Mouse (Mus musculus): ENCODE measurements around the gene Rtn1. TPM values are rescaled to one million over a fixed set of nuclear protein-coding genes. Genes with fewer than 3 reads are reported as not detected.

Rtn1 gene
- polyA plus RNA-seq, 1 experiment from 2014 or later = 84.3 TPM

- Histone ChIP-seq H3K9me3 (ENCODE audit: control insufficient read depth, low read length) (no peaks in the 10 kb centered on the region), H3K27ac (ENCODE audit: low read depth) (no peak overlapping the region), H3K27me3 (replicated peaks; ENCODE audit: control insufficient read depth, insufficient read depth, low read length) (no peaks in the 10 kb centered on the region), H3K4me2 (ENCODE audit: low read length) (no peak overlapping the region), H3K4me1 (replicated peaks; ENCODE audit: control insufficient read depth, insufficient read depth, low read length) (0 out of 2 replicates have a peak, but pooled peaks cover 3% of the 10 kb centered on the region), H3K4me3 (ENCODE audit: low read depth, low read length) (no peak overlapping the region), H3K9ac (ENCODE audit: low read length) (no peak overlapping the region), H3K36me3 (ENCODE audit: control insufficient read depth, insufficient read depth, low read length) (no peaks in the 10 kb centered on the region)
- 57% methylated on average over 4 of the region's 4 CpGs for WGBS
- no peak for ATAC-seq (replicated peaks; ENCODE audit: low FRiP score, low TSS enrichment, low read depth)
- no peak for DNase-seq (ENCODE audit: low spot score)
Measured at GRCm38 (mm10) chr12:72323778-72324177, 85.1 kb downstream of the Rtn1 start.

DNA sequence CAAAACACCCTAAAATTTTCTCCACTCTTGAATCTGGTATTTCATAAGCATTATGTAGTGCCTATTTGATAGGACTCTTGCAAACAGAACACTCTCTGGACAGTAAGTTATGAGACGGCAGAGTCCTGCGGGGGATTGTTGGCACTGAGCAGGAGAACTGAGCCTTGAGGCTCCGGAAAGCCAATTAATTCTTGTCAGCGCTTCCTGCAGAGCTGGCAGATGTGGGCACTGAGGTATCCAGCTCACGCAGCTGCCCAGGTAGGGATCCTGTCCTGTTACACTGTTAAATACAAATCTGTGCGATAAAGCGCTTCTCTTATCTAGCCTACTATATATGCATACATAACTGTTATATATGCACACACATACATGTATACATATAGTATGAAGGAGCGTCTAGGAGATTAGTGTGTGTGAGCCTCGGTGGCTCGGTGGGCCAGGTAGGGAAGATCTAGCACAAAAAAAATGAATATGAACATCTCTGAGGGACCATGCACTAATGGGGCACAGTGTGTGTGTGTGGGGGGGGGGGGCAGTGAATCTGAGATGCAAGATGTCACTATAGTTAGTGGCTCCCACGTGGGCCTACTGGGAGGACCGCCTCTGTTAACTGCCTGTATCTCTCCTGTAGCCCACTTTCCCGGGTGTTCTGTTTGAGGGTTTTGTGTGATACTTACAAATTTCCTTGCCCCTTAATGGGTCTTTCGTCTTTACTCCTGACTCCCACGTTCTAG lies 93.0 kb downstream of the Rtn1 start:
- H3K27me3 ChIP-seq (replicated peaks; ENCODE audit: control insufficient read depth, insufficient read depth, low read length) = no peaks in the 10 kb centered on the region
- no peak overlapping the region for H3K4me3 ChIP-seq (ENCODE audit: low read depth, low read length)
- H3K4me1 ChIP-seq (replicated peaks; ENCODE audit: control insufficient read depth, insufficient read depth, low read length) = no peaks in the 10 kb centered on the region
- ATAC-seq (replicated peaks; ENCODE audit: low FRiP score, low TSS enrichment, low read depth) (no peak), DNase-seq (ENCODE audit: low spot score) (no peak)
- no peaks in the 10 kb centered on the region for H3K36me3 ChIP-seq (ENCODE audit: control insufficient read depth, insufficient read depth, low read length)
- WGBS = 73% methylated on average over 15 of the region's 15 CpGs
- H3K27ac ChIP-seq (ENCODE audit: low read depth) = no peak overlapping the region
- H3K9ac ChIP-seq (ENCODE audit: low read length) = no peak overlapping the region
- no peaks in the 10 kb centered on the region for H3K9me3 ChIP-seq (ENCODE audit: control insufficient read depth, low read length)
- H3K4me2 ChIP-seq (ENCODE audit: low read length) = no peak overlapping the region

- DNase-seq (ENCODE audit: low spot score) (no peak), ATAC-seq (replicated peaks; ENCODE audit: low FRiP score, low TSS enrichment, low read depth) (no peak)
- Histone ChIP-seq H3K4me2 (ENCODE audit: low read length) (no peak overlapping the region), H3K27ac (ENCODE audit: low read depth) (no peak overlapping the region), H3K4me1 (replicated peaks; ENCODE audit: control insufficient read depth, insufficient read depth, low read length) (no peaks in the 10 kb centered on the region), H3K36me3 (ENCODE audit: control insufficient read depth, insufficient read depth, low read length) (no peaks in the 10 kb centered on the region), H3K4me3 (ENCODE audit: low read depth, low read length) (no peak overlapping the region), H3K9ac (ENCODE audit: low read length) (no peak overlapping the region), H3K27me3 (replicated peaks; ENCODE audit: control insufficient read depth, insufficient read depth, low read length) (no peaks in the 10 kb centered on the region), H3K9me3 (ENCODE audit: control insufficient read depth, low read length) (no peaks in the 10 kb centered on the region)
- WGBS = 62% methylated on average over 6 of the region's 6 CpGs
Measured at GRCm38 (mm10) chr12:72310818-72311217, 98.0 kb downstream of the Rtn1 start.

GRCm38 (mm10) chr12:72308506-72308905 lies 100.3 kb downstream of the Rtn1 start:
- WGBS = 85% methylated on average over 8 of the region's 8 CpGs
- Histone ChIP-seq H3K27me3 (replicated peaks; ENCODE audit: control insufficient read depth, insufficient read depth, low read length) (no peaks in the 10 kb centered on the region), H3K4me2 (ENCODE audit: low read length) (no peak overlapping the region), H3K36me3 (ENCODE audit: control insufficient read depth, insufficient read depth, low read length) (no peaks in the 10 kb centered on the region), H3K9ac (ENCODE audit: low read length) (no peak overlapping the region), H3K27ac (ENCODE audit: low read depth) (no peak overlapping the region), H3K4me1 (replicated peaks; ENCODE audit: control insufficient read depth, insufficient read depth, low read length) (no peaks in the 10 kb centered on the region), H3K9me3 (ENCODE audit: control insufficient read depth, low read length) (no peaks in the 10 kb centered on the region), H3K4me3 (ENCODE audit: low read depth, low read length) (no peak overlapping the region)
- ATAC-seq (replicated peaks; ENCODE audit: low FRiP score, low TSS enrichment, low read depth) (no peak), DNase-seq (ENCODE audit: low spot score) (no peak)

- no peak for DNase-seq (ENCODE audit: low spot score)
- Histone ChIP-seq H3K9me3 (ENCODE audit: control insufficient read depth, low read length) (no peaks in the 10 kb centered on the region), H3K9ac (ENCODE audit: low read length) (no peak overlapping the region), H3K36me3 (ENCODE audit: control insufficient read depth, insufficient read depth, low read length) (no peaks in the 10 kb centered on the region), H3K4me3 (ENCODE audit: low read depth, low read length) (no peak overlapping the region), H3K4me2 (ENCODE audit: low read length) (no peak overlapping the region), H3K27ac (ENCODE audit: low read depth) (no peak overlapping the region), H3K4me1 (replicated peaks; ENCODE audit: control insufficient read depth, insufficient read depth, low read length) (no peaks in the 10 kb centered on the region), H3K27me3 (replicated peaks; ENCODE audit: control insufficient read depth, insufficient read depth, low read length) (no peaks in the 10 kb centered on the region)
- no peak for ATAC-seq (replicated peaks; ENCODE audit: low FRiP score, low TSS enrichment, low read depth)
- 86% methylated on average over 11 of the region's 11 CpGs for WGBS
Measured at GRCm38 (mm10) chr12:72306281-72306680, 102.6 kb downstream of the Rtn1 start.

- no peak overlapping the region for H3K4me3 ChIP-seq (ENCODE audit: low read depth, low read length)
- H3K27ac ChIP-seq (ENCODE audit: low read depth) = no peak overlapping the region
- no peaks in the 10 kb centered on the region for H3K4me1 ChIP-seq (replicated peaks; ENCODE audit: control insufficient read depth, insufficient read depth, low read length)
- DNase-seq (ENCODE audit: low spot score) (no peak), ATAC-seq (replicated peaks; ENCODE audit: low FRiP score, low TSS enrichment, low read depth) (no peak)
- no peaks in the 10 kb centered on the region for H3K36me3 ChIP-seq (ENCODE audit: control insufficient read depth, insufficient read depth, low read length)
- no peak overlapping the region for H3K4me2 ChIP-seq (ENCODE audit: low read length)
- H3K27me3 ChIP-seq (replicated peaks; ENCODE audit: control insufficient read depth, insufficient read depth, low read length) = no peaks in the 10 kb centered on the region
- no peaks in the 10 kb centered on the region for H3K9me3 ChIP-seq (ENCODE audit: control insufficient read depth, low read length)
- WGBS = 47% methylated on average over 5 of the region's 5 CpGs
- no peak overlapping the region for H3K9ac ChIP-seq (ENCODE audit: low read length)
Measured at GRCm38 (mm10) chr12:72305421-72305820, 103.4 kb downstream of the Rtn1 start.

DNA sequence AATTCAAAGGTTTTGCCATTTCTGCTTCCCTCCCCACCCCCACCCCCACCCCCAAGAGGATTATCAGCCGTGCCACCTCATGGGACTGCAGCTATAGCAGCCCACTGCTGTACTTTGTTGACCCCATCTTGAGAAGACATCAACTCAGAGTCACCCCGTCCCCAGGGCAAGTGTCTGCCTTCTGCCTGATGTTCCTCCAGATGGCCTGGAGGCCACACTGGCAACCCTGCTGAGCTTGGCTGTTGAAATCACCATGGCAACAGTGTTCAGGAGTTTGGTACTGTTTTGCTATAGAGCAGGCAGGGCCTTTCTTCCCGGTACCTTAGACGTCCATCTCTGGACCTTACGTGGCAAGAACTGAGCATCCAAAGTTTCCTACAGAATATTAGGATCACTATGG lies 103.9 kb downstream of the Rtn1 start:
- DNase-seq (ENCODE audit: low spot score) = no peak
- H3K9ac ChIP-seq (ENCODE audit: low read length) = no peak overlapping the region

GRCm38 (mm10) chr12:72304347-72304688 lies 104.5 kb downstream of the Rtn1 start:
- Histone ChIP-seq H3K36me3 (ENCODE audit: control insufficient read depth, insufficient read depth, low read length) (no peaks in the 10 kb centered on the region), H3K4me3 (ENCODE audit: low read depth, low read length) (no peak overlapping the region), H3K9ac (ENCODE audit: low read length) (no peak overlapping the region), H3K4me1 (replicated peaks; ENCODE audit: control insufficient read depth, insufficient read depth, low read length) (no peaks in the 10 kb centered on the region; the same call in 1 of the 2 replicates), H3K27ac (ENCODE audit: low read depth) (no peak overlapping the region), H3K4me2 (ENCODE audit: low read length) (no peak overlapping the region), H3K27me3 (replicated peaks; ENCODE audit: control insufficient read depth, insufficient read depth, low read length) (no peaks in the 10 kb centered on the region), H3K9me3 (ENCODE audit: control insufficient read depth, low read length) (no peaks in the 10 kb centered on the region)
- DNase-seq (ENCODE audit: low spot score) = no peak
- ATAC-seq (replicated peaks; ENCODE audit: low FRiP score, low TSS enrichment, low read depth) = no peak
- WGBS = 77% methylated on average over 5 of the region's 5 CpGs

More for the DNA sequence above, 103.9 kb downstream of the Rtn1 start:
- H3K36me3 ChIP-seq (ENCODE audit: control insufficient read depth, insufficient read depth, low read length) = no peaks in the 10 kb centered on the region
- 58% methylated on average over 5 of the region's 5 CpGs for WGBS
- no peak overlapping the region for H3K27ac ChIP-seq (ENCODE audit: low read depth)
- no peak overlapping the region for H3K4me2 ChIP-seq (ENCODE audit: low read length)
- ATAC-seq (replicated peaks; ENCODE audit: low FRiP score, low TSS enrichment, low read depth) = no peak
- no peak overlapping the region for H3K4me3 ChIP-seq (ENCODE audit: low read depth, low read length)
- H3K9me3 ChIP-seq (ENCODE audit: control insufficient read depth, low read length) = no peaks in the 10 kb centered on the region
- no peaks in the 10 kb centered on the region for H3K4me1 ChIP-seq (replicated peaks; ENCODE audit: control insufficient read depth, insufficient read depth, low read length)
- H3K27me3 ChIP-seq (replicated peaks; ENCODE audit: control insufficient read depth, insufficient read depth, low read length) = no peaks in the 10 kb centered on the region

DNA sequence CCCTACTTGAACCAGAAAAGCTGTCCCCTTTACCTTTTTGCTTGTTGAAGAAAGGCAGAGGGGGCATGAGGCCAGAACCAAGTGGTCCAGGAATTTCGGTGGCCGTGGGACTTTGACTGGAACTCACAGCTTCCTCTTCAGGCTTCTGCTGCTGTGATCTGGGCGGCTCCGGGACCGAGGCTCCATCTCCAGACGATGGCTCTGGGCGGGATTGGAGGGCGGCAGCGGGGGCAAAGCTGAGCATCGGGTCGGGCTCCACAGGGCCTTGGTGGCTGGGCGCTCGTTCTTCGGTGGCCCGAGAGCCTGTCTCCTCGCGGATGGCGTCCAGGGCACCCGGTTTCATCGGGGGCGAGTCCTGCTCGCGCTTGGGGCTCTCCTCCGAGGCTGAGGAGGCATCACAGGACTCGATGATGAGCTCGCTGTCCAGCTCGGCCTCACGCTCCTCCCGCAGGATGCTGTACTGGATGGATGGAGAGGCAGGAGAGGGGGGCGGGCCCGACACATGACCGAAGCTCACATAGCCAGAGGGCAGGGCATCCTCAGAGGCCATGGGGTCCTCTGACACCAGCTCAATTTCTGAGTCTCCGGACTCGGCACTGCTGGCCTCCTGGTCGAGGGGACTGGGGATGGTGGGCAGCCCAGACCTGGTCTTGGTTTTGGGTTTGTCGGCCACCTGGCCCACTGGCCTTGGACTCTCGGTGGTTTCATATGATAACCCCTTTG lies 105.1 kb downstream of the Rtn1 start:
- 77% methylated on average over 37 of the region's 37 CpGs for WGBS
- Histone ChIP-seq H3K36me3 (ENCODE audit: control insufficient read depth, insufficient read depth, low read length) (no peaks in the 10 kb centered on the region), H3K27me3 (replicated peaks; ENCODE audit: control insufficient read depth, insufficient read depth, low read length) (no peaks in the 10 kb centered on the region), H3K4me3 (ENCODE audit: low read depth, low read length) (no peak overlapping the region), H3K27ac (ENCODE audit: low read depth) (no peak overlapping the region), H3K4me1 (replicated peaks; ENCODE audit: control insufficient read depth, insufficient read depth, low read length) (no peaks in the 10 kb centered on the region; the same call in 1 of the 2 replicates), H3K9ac (ENCODE audit: low read length) (no peak overlapping the region), H3K9me3 (ENCODE audit: control insufficient read depth, low read length) (no peaks in the 10 kb centered on the region), H3K4me2 (ENCODE audit: low read length) (no peak overlapping the region)
- ATAC-seq (replicated peaks; ENCODE audit: low FRiP score, low TSS enrichment, low read depth) (no peak), DNase-seq (ENCODE audit: low spot score) (no peak)

Measured in intestine, embryonic 14.5 days (tissue).